In the genomic region with DNA sequence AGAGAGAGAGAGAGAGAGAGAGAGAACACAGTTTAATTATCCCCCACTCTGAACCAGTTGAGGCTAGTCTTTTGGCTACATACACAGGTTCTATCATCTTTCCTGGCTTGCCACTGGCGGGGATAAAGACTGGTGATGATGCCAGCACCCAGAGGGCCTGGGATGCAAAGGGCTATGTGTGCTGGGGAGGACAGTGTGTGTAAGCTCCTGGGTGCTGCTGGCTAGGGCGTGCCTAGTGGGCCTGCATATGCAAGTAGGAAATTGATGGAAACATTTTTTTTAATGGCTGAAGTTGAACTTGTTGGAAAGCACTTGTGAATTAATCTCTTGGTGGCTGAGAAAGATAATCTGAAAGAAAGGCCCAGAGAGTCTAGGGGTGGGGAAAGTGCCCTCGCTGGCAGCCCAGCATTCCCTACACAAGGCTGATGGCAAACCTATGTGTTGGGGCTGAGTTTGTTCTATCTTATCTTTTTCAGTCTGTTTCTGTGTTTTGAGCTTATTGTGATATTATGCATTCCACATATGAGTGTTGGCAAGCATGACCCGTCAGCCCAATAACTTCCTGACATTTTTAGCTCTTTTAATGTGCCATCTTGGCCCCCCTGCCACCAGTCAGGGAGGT, we compare ENCODE assay signal across 10 mouse cellular contexts. TPM values are rescaled to one million over a fixed set of nuclear protein-coding genes. Genes with fewer than 3 reads are reported as not detected.
DNase-seq lines count a peak whose midpoint lies in the region; ATAC-seq and TF ChIP-seq lines count a peak whose summit lies in the region.
"Had no signal": no experiment of that assay in that cellular context is flagged by ENCODE, and none has a peak within 500 bp of the region (broad histone marks: within the 10 kb centered on the region; RNA-seq: fewer than 3 reads in every experiment).

No protein-coding gene starts in this region.

- no peaks in the 10 kb centered on the region for H3K36me3 ChIP-seq in heart, postnatal 0 days (replicated peaks; ENCODE audit: control insufficient read depth, insufficient read depth, low read length)
- peaks cover 2% of the 10 kb centered on the region; the same call in 1 of the 2 replicates for H3K36me3 ChIP-seq in hindbrain, embryonic 10.5 days
- no peaks in the 10 kb centered on the region for H3K36me3 ChIP-seq in liver, postnatal 0 days (replicated peaks; ENCODE audit: insufficient read depth, low read length)

- no peaks in the 10 kb centered on the region for H3K9me3 ChIP-seq in heart, postnatal 0 days (replicated peaks; ENCODE audit: control insufficient read depth, low read length)
- H3K9me3 ChIP-seq in hindbrain, embryonic 10.5 days = no peaks in the 10 kb centered on the region
- no peaks in the 10 kb centered on the region for H3K9me3 ChIP-seq in liver, postnatal 0 days (ENCODE audit: low read length)

- intact Hi-C loops in heart, postnatal 36 days (cut with DNase I) = no loop called here
- intact Hi-C loops in left cerebral cortex, postnatal 4 days (cut with DNase I) = no loop called here

- no peak for DNase-seq in heart, postnatal 0 days (ENCODE audit: low spot score)
- DNase-seq in heart, postnatal 36 days = no peak
- no peak for DNase-seq in hindbrain, embryonic 10.5 days (ENCODE audit: low spot score)
- DNase-seq in liver, postnatal 0 days = no peak
- no peak for DNase-seq in left cerebral cortex, postnatal 4 days
- no peak for DNase-seq in layer of hippocampus, adult 18-20 months (ENCODE audit: low spot score in 2 of 2)
- no peak for DNase-seq in gastrocnemius, postnatal 10 days

- H3K4me3 ChIP-seq in heart, postnatal 0 days (ENCODE audit: low read depth, low read length) = no peak overlapping the region
- no peak overlapping the region for H3K4me3 ChIP-seq in cortical plate, adult 2 months (ENCODE audit: insufficient read depth, low read length)
- no peak overlapping the region for H3K4me3 ChIP-seq in hindbrain, embryonic 10.5 days
- H3K4me3 ChIP-seq in liver, postnatal 0 days (ENCODE audit: low read depth, low read length) = no peak overlapping the region

- ATAC-seq in heart, postnatal 0 days (ENCODE audit: insufficient read depth, low read depth) = no peak
- ATAC-seq in liver, postnatal 0 days = peak; percentile 70

- no peak for TF ChIP-seq POLR2A in cortical plate, adult 2 months (IDR thresholded peaks at IDR 0.05; ENCODE audit: extremely low read depth, insufficient read depth, low read length)

- H3K4me2 ChIP-seq in heart, postnatal 0 days (ENCODE audit: low read depth, low read length) = no peak overlapping the region
- H3K4me2 ChIP-seq in liver, postnatal 0 days (ENCODE audit: low read depth, low read length) = peak overlapping the region; percentile 42

- peaks cover 29% of the 10 kb centered on the region for H3K4me1 ChIP-seq in heart, postnatal 0 days (ENCODE audit: control insufficient read depth, insufficient read depth)
- peaks cover 23% of the 10 kb centered on the region for H3K4me1 ChIP-seq in cortical plate, adult 2 months (ENCODE audit: control insufficient read depth, insufficient read depth, low read length)
- peaks cover 66% of the 10 kb centered on the region for H3K4me1 ChIP-seq in hindbrain, embryonic 10.5 days (replicated peaks)
- H3K4me1 ChIP-seq in liver, postnatal 0 days (ENCODE audit: insufficient read depth) = peaks cover 20% of the 10 kb centered on the region

- no peaks in the 10 kb centered on the region for H3K27me3 ChIP-seq in heart, postnatal 0 days (ENCODE audit: control insufficient read depth, insufficient read depth, low read length)
- H3K27me3 ChIP-seq in hindbrain, embryonic 10.5 days (ENCODE audit: insufficient read depth, poor library complexity, severe bottlenecking) = peaks cover 5% of the 10 kb centered on the region; the same call in 1 of the 2 replicates
- H3K27me3 ChIP-seq in liver, postnatal 0 days (ENCODE audit: insufficient read depth, low read length) = no peaks in the 10 kb centered on the region

- TF ChIP-seq EP300 in heart, postnatal 0 days (IDR thresholded peaks at IDR 0.05; ENCODE audit: low read depth) = no peak
- no peak for TF ChIP-seq EP300 in liver, postnatal 0 days (IDR thresholded peaks at IDR 0.05; ENCODE audit: low read depth)

- 37% methylated on average over 4 of the region's 4 CpGs for WGBS in heart, postnatal 0 days
- 78% methylated on average over 4 of the region's 4 CpGs for whole genome bisulfite sequencing in hindbrain, embryonic 10.5 days
- WGBS in liver, postnatal 0 days (ENCODE audit: insufficient replicate concordance) = 51% methylated on average over 4 of the region's 4 CpGs

- TF ChIP-seq CTCF in heart, postnatal 0 days (IDR thresholded peaks at IDR 0.05; ENCODE audit: low read depth) = no peak
- TF ChIP-seq CTCF in cortical plate, adult 2 months (IDR thresholded peaks at IDR 0.05; ENCODE audit: extremely low read depth, insufficient read depth, low read length) = no peak
- no peak for TF ChIP-seq CTCF in liver, postnatal 0 days (IDR thresholded peaks at IDR 0.05; ENCODE audit: low read depth)

- no peak overlapping the region for H3K9ac ChIP-seq in heart, postnatal 0 days (replicated peaks; ENCODE audit: low read depth, low read length)
- H3K9ac ChIP-seq in liver, postnatal 0 days (replicated peaks) = peak overlapping the region; percentile 27

- 0 out of 2 replicates have a peak overlapping the region, but pooled peaks have one; percentile 41 for H3K27ac ChIP-seq in heart, postnatal 0 days (ENCODE audit: low read depth)
- H3K27ac ChIP-seq in cortical plate, adult 2 months (ENCODE audit: insufficient read depth, low read length) = 0 out of 2 replicates have a peak overlapping the region, but pooled peaks have one; percentile 46
- peak overlapping the region; percentile 14; the same call in 1 of the 2 replicates for H3K27ac ChIP-seq in hindbrain, embryonic 10.5 days
- 0 out of 2 replicates have a peak overlapping the region, but pooled peaks have one; percentile 30 for H3K27ac ChIP-seq in liver, postnatal 0 days (ENCODE audit: low read depth)

RNA-seq across cellular contexts. Expression of gene Bcl11a, which starts 22.7 kb away (rescaled TPM):
- 4.1 and 7.1 TPM in 2 replicates for total RNA-seq in heart, postnatal 0 days (2014; rRNA removed; ENCODE audit: low replicate concordance)
- 7.4 and 8.2 TPM in 2 replicates for polyA plus RNA-seq in heart, postnatal 0 days (2015; fragmentation: Nextera tagmentation; extraction: Ambion mirVana)
- 1 to 10 TPM; 4.5 to 5.0 TPM for total RNA-seq in heart, postnatal 36 days (2021)
- polyA plus RNA-seq in cortical plate, adult 2 months (2012; rRNA removed) = 62.8 and 64.1 TPM in 2 replicates
- 20.7 and 54.9 TPM in 2 replicates for polyA plus RNA-seq in hindbrain, embryonic 10.5 days (2016; fragmentation: Nextera tagmentation; extraction: Ambion mirVana)
- polyA plus RNA-seq in liver, postnatal 0 days (2015; fragmentation: Nextera tagmentation; extraction: Ambion mirVana) = 6.6 and 10.3 TPM in 2 replicates
- total RNA-seq in left cerebral cortex, postnatal 4 days (2021) = 100 to 1,000 TPM; 209 to 220 TPM
- total RNA-seq in layer of hippocampus, adult 18-20 months (2021) = 100 to 1,000 TPM in 1 of 2 experiments, 10 to 100 TPM in 1; 98.5 to 108 TPM
- total RNA-seq in gastrocnemius, postnatal 10 days (2021) = under 1 TPM; 0.54 to 0.97 TPM

RNA-seq across cellular contexts. Expression of gene A830031A19Rik, which starts 25.7 kb away (rescaled TPM):
- total RNA-seq in heart, postnatal 0 days (2014; rRNA removed; ENCODE audit: low replicate concordance) = not detected in 2 replicates
- polyA plus RNA-seq in heart, postnatal 0 days (2015; fragmentation: Nextera tagmentation; extraction: Ambion mirVana) = not detected in 2 replicates
- not detected for total RNA-seq in heart, postnatal 36 days (2021)
- polyA plus RNA-seq in cortical plate, adult 2 months (2012; rRNA removed) = 1.2 and 1.6 TPM in 2 replicates
- polyA plus RNA-seq in hindbrain, embryonic 10.5 days (2016; fragmentation: Nextera tagmentation; extraction: Ambion mirVana) = not detected in 2 replicates
- polyA plus RNA-seq in liver, postnatal 0 days (2015; fragmentation: Nextera tagmentation; extraction: Ambion mirVana) = not detected in 2 replicates
- under 1 TPM; 0.66 to 0.90 TPM for total RNA-seq in left cerebral cortex, postnatal 4 days (2021)
- total RNA-seq in layer of hippocampus, adult 18-20 months (2021) = 1 to 10 TPM; 1.0 to 1.5 TPM
- not detected for total RNA-seq in gastrocnemius, postnatal 10 days (2021)
- total RNA-seq: adrenal gland, postnatal 4 days; neutrophil, adult 5-6 weeks had no signal

Comparison
In these comparisons a context has a peak if more than half of its experiments do, and no peak if none do; other contexts are left out.
1. RNA of gene Bcl11a, which starts 22.7 kb away (total RNA-seq): 209 to 220 TPM in left cerebral cortex, postnatal 4 days and 98.5 to 108 TPM in layer of hippocampus, adult 18-20 months; 4.1 to 7.1 TPM in heart, postnatal 0 days, 4.5 to 5.0 TPM in heart, postnatal 36 days and 0.54 to 0.97 TPM in gastrocnemius, postnatal 10 days; every median in the first group is over 10 times any median in the second.
2. Peak in every context shown above with its lines, with median percentiles within 50 percentile points of each other: H3K27ac ChIP-seq.